Mouse (Mus musculus) olfactory bulb, adult 2 months (tissue): ENCODE results near the gene Mfsd4b5.

Experiments
- CTCF ChIP-seq: fragments of 200-500 bp; IDR thresholded peaks from 2 replicates; pipeline ENCODE4 v1.5.1; 2012; ENCODE audit warnings: low read depth, mild to moderate bottlenecking, low read length, moderate library complexity; ENCODE audit not compliant: insufficient read depth
- POLR2A ChIP-seq: fragments of 200-500 bp; IDR thresholded peaks from 2 replicates; pipeline ENCODE4 v1.6.1; 2012; ENCODE audit warnings: mild to moderate bottlenecking, low read depth, low read length, moderate library complexity; ENCODE audit not compliant: insufficient read depth

DNA sequence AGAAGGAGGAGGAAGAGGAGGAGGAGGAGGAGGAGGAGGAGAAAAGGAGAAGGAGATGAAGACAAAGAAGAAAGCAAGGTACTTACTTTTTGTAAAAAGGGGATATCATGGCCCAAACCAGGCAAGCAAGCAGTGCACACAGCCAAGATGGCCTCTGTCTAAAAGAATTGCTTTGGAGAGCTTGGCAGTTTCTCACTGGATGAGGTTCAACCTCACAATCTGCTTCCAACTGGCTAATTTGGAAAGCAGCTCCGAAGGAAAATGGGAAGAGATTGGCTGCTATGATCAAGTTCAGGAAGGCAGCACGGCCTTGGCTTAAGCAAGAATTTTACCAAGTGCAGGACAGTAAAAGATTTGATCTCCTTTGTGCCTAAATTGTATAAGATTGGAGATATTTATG is 43.2 kb upstream of the Mfsd4b5 start:
- TF ChIP-seq CTCF (no peak), POLR2A (no peak)
